Mouse (Mus musculus) heart, adult 2 months (tissue): ENCODE data around the gene Myof. TPM values are rescaled to one million over a fixed set of nuclear protein-coding genes. Genes with fewer than 3 reads are reported as not detected.

Experiments used
- DNase-seq, 2 experiments: peaks; one replicate each; pipeline ENCODE4 v3.0.0; 2021
- H3K27ac ChIP-seq: fragments of 200-600 bp; 2 replicates; pipeline ENCODE4 v1.8.1; 2022
- H3K27me3 ChIP-seq: fragments of 200-500 bp; 2 replicates; pipeline ENCODE4 v1.6.1; 2012; ENCODE audit warnings: mild to moderate bottlenecking, low read length, inconsistent platforms, mixed read lengths; ENCODE audit not compliant: control insufficient read depth, insufficient read depth
- H3K36me3 ChIP-seq: fragments of 200-500 bp; 2 replicates; pipeline ENCODE4 v1.6.1; 2012; ENCODE audit warnings: low read length, inconsistent platforms; ENCODE audit not compliant: control insufficient read depth, insufficient read depth
- H3K4me1 ChIP-seq: fragments of 200-500 bp; 2 replicates; pipeline ENCODE4 v1.6.1; 2011; ENCODE audit warnings: low read length; ENCODE audit not compliant: control insufficient read depth, insufficient read depth
- H3K4me3 ChIP-seq: fragments of 200-600 bp; 2 replicates; pipeline ENCODE4 v1.8.1; 2022
- H3K79me2 ChIP-seq: fragments of 200-500 bp; replicated peaks from 2 replicates; pipeline ENCODE4 v1.6.1; 2012; ENCODE audit warnings: mild to moderate bottlenecking, inconsistent platforms, low read length, moderate library complexity, mixed read lengths; ENCODE audit not compliant: control insufficient read depth, insufficient read depth
- H3K9ac ChIP-seq: fragments of 200-500 bp; 2 replicates; pipeline ENCODE4 v1.6.1; 2012; ENCODE audit warnings: low read depth, mild to moderate bottlenecking, control low read depth, inconsistent platforms, low read length, mixed read lengths
- CTCF ChIP-seq: fragments of 200-600 bp; IDR thresholded peaks from 2 replicates; pipeline ENCODE4 v1.8.1; 2022; ENCODE audit warnings: antibody characterized with exemption, mild to moderate bottlenecking, moderate library complexity
- EP300 ChIP-seq: fragments of 200-500 bp; IDR thresholded peaks from 2 replicates; pipeline ENCODE4 v1.6.1; 2011; ENCODE audit warnings: low read depth, low read length, control low read depth; ENCODE audit not compliant: insufficient read depth
- POLR2A ChIP-seq: fragments of 200-500 bp; IDR thresholded peaks from 2 replicates; pipeline ENCODE4 v1.6.1; 2011; ENCODE audit warnings: mild to moderate bottlenecking, low read depth, low read length, control low read depth; ENCODE audit not compliant: insufficient read depth
- WGBS: fragments of 180-500 bp; shearing (Covaris S2); methylation state at CpG from one replicate; pipeline ENCODE4 v1.1.7; 2018; 5-methylcytosine and 5-hydroxymethylcytosine counted together
- intact Hi-C: fragments of 180-260 bp; cut with DNase I; formaldehyde crosslinking; loops from one replicate; pipeline ENCODE4 v1.15.1; 2025
- polyA plus RNA-seq: library from polyadenylated mRNA; depleted of rRNA; stranded (reverse); fragments of >200 nt; gene quantifications from 2 replicates; pipeline ENCODE4 v1.2.3, GENCODE M21; 2012
- total RNA-seq, 2 experiments: library from RNA; stranded (reverse); gene quantifications; 2 replicates each; pipeline ENCODE4 v1.2.3; 2021

Myof gene
- total and polyA plus RNA-seq, 3 experiments = 6.2 to 8.9 (median 8.4) TPM

GRCm38 (mm10) chr19:38063201-38063600 is 19.8 kb upstream of the Myof start:
- no peak overlapping the region for H3K9ac ChIP-seq
- no peaks in the 10 kb centered on the region for H3K27me3 ChIP-seq
- no peak for TF ChIP-seq POLR2A
- no peak for TF ChIP-seq CTCF
- TF ChIP-seq EP300 = no peak
- no peaks in the 10 kb centered on the region for H3K36me3 ChIP-seq
- DNase-seq = no peak
- H3K4me1 ChIP-seq = no peaks in the 10 kb centered on the region
- H3K4me3 ChIP-seq = no peak overlapping the region
- intact Hi-C loops = no loop called here
- WGBS = 94% methylated on average over 3 of the region's 3 CpGs
- H3K79me2 ChIP-seq = no peaks in the 10 kb centered on the region
- no peak overlapping the region for H3K27ac ChIP-seq

DNA sequence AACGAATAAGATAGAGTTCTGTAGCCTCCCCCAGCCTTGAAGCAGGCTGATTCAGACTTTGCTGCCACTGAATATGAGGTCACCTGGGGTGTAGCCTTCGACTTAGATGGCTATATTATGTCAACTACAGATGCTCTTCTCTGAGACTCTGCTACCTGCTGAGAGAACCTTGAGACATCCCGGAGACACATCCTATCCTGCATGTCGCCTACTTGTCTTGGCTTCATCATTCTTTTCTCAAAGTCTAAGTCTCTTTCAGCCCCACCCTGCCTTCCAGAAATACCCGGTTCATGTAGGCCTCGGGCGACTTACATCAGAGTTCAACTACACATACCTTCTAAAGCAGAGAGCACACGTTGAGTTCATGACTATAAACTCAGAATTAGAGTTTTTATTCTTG is 13.6 kb upstream of the Myof start:
- no peak for DNase-seq
- no peak for TF ChIP-seq POLR2A
- no peak for TF ChIP-seq EP300
- no peak for TF ChIP-seq CTCF
- intact Hi-C loops = loop anchor here (10.0 kb wide), 1 partner anchor 168 kb away; the partner anchor contains the start of gene Fra10ac1

DNA sequence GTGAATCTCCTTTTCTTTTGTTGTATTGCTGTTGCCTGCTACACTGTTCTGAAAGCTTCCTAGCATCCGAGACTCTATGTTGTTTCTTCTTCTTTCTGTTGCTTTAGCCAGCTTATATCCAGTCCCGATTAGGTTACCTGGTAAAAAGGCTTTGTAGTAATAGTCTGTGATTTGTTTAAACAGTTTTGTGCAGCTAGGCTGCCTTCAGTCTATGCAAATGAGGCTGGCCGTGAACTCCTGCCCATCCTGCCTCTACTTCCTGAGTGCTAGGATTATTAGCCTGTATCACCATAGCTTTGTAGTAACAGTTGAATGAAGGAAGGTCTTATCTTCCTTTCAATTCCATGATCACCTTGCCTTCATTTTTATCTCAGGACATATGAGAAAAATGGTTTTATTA is 12.9 kb upstream of the Myof start:
- Histone ChIP-seq H3K27me3 (no peaks in the 10 kb centered on the region), H3K4me3 (no peak overlapping the region), H3K9ac (no peak overlapping the region), H3K27ac (no peak overlapping the region), H3K79me2 (no peaks in the 10 kb centered on the region), H3K36me3 (no peaks in the 10 kb centered on the region), H3K4me1 (peaks cover 2% of the 10 kb centered on the region)
- DNase-seq = no peak
- WGBS = 48% methylated on average over 3 of the region's 3 CpGs
- TF ChIP-seq POLR2A (no peak), CTCF (no peak), EP300 (no peak)
- intact Hi-C loops = loop anchor here (10.0 kb wide), 1 partner anchor 169 kb away; the partner anchor contains the start of gene Fra10ac1

More for the DNA sequence above, 13.6 kb upstream of the Myof start:
- H3K79me2 ChIP-seq = no peaks in the 10 kb centered on the region
- no peak overlapping the region for H3K27ac ChIP-seq
- WGBS = 82% methylated on average over 8 of the region's 8 CpGs
- no peaks in the 10 kb centered on the region for H3K27me3 ChIP-seq
- H3K4me3 ChIP-seq = no peak overlapping the region
- no peak overlapping the region for H3K9ac ChIP-seq
- H3K4me1 ChIP-seq = peaks cover 2% of the 10 kb centered on the region
- H3K36me3 ChIP-seq = no peaks in the 10 kb centered on the region

DNA sequence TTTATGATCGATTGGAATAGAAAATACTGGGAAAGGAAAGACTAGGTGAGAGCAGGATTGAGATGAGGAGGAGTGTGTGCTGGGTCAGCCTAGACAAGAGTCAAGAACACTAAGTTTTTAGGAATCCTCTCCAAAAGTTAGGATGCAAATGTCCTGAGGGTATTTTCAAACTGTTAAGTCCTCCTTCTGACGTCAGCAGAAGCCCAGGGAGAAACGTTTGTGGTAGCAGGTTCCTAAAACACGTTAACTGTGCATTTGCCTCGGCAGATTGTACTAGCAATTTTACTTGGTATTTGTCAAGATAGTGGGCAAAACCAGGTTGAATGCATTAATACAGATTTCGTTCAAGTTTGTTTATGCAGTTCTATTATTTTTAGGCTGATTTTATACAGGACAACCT is 12.4 kb upstream of the Myof start:
- no peak for TF ChIP-seq POLR2A
- no peak for TF ChIP-seq CTCF
- no peak for TF ChIP-seq EP300
- peaks cover 2% of the 10 kb centered on the region for H3K4me1 ChIP-seq
- no peak overlapping the region for H3K27ac ChIP-seq
- 15% methylated on average over 6 of the region's 6 CpGs for WGBS
- H3K36me3 ChIP-seq = no peaks in the 10 kb centered on the region
- DNase-seq = no peak
- no peak overlapping the region for H3K9ac ChIP-seq
- intact Hi-C loops = loop anchor here (10.0 kb wide), 1 partner anchor 169 kb away; the partner anchor contains the start of gene Fra10ac1
- H3K79me2 ChIP-seq = no peaks in the 10 kb centered on the region
- H3K27me3 ChIP-seq = no peaks in the 10 kb centered on the region
- no peak overlapping the region for H3K4me3 ChIP-seq

GRCm38 (mm10) chr19:38054720-38055192 is 11.4 kb upstream of the Myof start, which contains the start of gene Cep55:
Cep55 (plus strand) TSS chr19:38055011.
- Histone ChIP-seq H3K9ac (peak within 1 kb of the TSS; percentile 64), H3K79me2 (no peaks in the 10 kb centered on the region), H3K27me3 (no peaks in the 10 kb centered on the region), H3K4me3 (peak within 1 kb of the TSS; percentile 65), H3K27ac (peak within 1 kb of the TSS; percentile 44), H3K4me1 (peaks cover 2% of the 10 kb centered on the region), H3K36me3 (no peaks in the 10 kb centered on the region)
- TF ChIP-seq POLR2A = no peak
- 0 out of 2 replicates have a peak, but pooled peaks have one; percentile 13 for TF ChIP-seq EP300
- WGBS = under 1% methylated on average over 36 of the region's 36 CpGs
- intact Hi-C loops = loop anchor here (1.0 to 10.0 kb wide), 3 partner anchors 24 to 170 kb away; partner anchors contain the start of gene Fra10ac1
- DNase-seq = peak; percentile 95 to 96

GRCm38 (mm10) chr19:38054149-38054719 is 10.9 kb upstream of the Myof start:
- H3K4me1 ChIP-seq = peaks cover 2% of the 10 kb centered on the region
- H3K79me2 ChIP-seq = no peaks in the 10 kb centered on the region
- peak overlapping the region; percentile 47 for H3K9ac ChIP-seq
- under 1% methylated on average over 23 of the region's 23 CpGs for WGBS
- H3K36me3 ChIP-seq = no peaks in the 10 kb centered on the region
- peak overlapping the region; percentile 44 for H3K27ac ChIP-seq
- no peaks in the 10 kb centered on the region for H3K27me3 ChIP-seq
- DNase-seq = peak in 1 of 2 experiments; percentile 88
- TF ChIP-seq EP300 = no peak
- TF ChIP-seq POLR2A = peak; percentile 49; the same call in 1 of the 2 replicates
- intact Hi-C loops = loop anchor here (1.0 to 10.0 kb wide), 3 partner anchors 24 to 171 kb away; partner anchors contain the start of gene Fra10ac1
- peak overlapping the region; percentile 57 for H3K4me3 ChIP-seq
